Mouse (Mus musculus) intestine, embryonic 16.5 days (tissue): ENCODE measurements around the gene Map3k10. TPM values are rescaled to one million over a fixed set of nuclear protein-coding genes. Genes with fewer than 3 reads are reported as not detected.

ENCODE experiments used
- ATAC-seq: fragments of 200-750 bp; cut with Nextera tagmentation; 2 replicates; pipeline ENCODE4 v1.8.0; 2017; ENCODE audit warnings: moderate TSS enrichment, moderate library complexity
- H3K27ac ChIP-seq: fragments of 300-500 bp; sonication (generic); 2 replicates; pipeline ENCODE4 v1.5.1; 2014; ENCODE audit warnings: mild to moderate bottlenecking, low read length
- H3K27me3 ChIP-seq: fragments of 300-500 bp; sonication (generic); replicated peaks from 2 replicates; pipeline ENCODE4 v1.6.1; 2014; ENCODE audit warnings: low read length, control low read depth, mixed read lengths; ENCODE audit not compliant: control insufficient read depth, insufficient read depth
- H3K36me3 ChIP-seq: fragments of 300-500 bp; sonication (generic); 2 replicates; pipeline ENCODE4 v1.6.1; 2014; ENCODE audit warnings: low read length, control low read depth; ENCODE audit not compliant: control insufficient read depth, insufficient read depth
- H3K4me1 ChIP-seq: fragments of 300-500 bp; sonication (generic); 2 replicates; pipeline ENCODE4 v1.6.1; 2014; ENCODE audit warnings: low read length, control low read depth, mixed read lengths; ENCODE audit not compliant: control insufficient read depth, insufficient read depth
- H3K4me2 ChIP-seq: fragments of 300-500 bp; sonication (generic); 2 replicates; pipeline ENCODE4 v1.6.1; 2014; ENCODE audit warnings: low read depth, low read length, control low read depth
- H3K4me3 ChIP-seq: fragments of 300-500 bp; sonication (generic); 2 replicates; pipeline ENCODE4 v1.5.1; 2014; ENCODE audit warnings: mild to moderate bottlenecking, low read length
- H3K9ac ChIP-seq: fragments of 300-500 bp; sonication (generic); 2 replicates; pipeline ENCODE4 v1.6.1; 2014; ENCODE audit warnings: low read depth, low read length
- H3K9me3 ChIP-seq: fragments of 300-500 bp; sonication (generic); 2 replicates; pipeline ENCODE4 v1.6.1; 2016; ENCODE audit warnings: low read length, control low read depth; ENCODE audit not compliant: control insufficient read depth
- WGBS: fragments of 180-500 bp; shearing (Covaris S2); extraction: QIAGEN DNeasy Blood & Tissue Kit; methylation state at CpG from one replicate; pipeline ENCODE4 v1.1.7; 2014; 5-methylcytosine and 5-hydroxymethylcytosine counted together
- polyA plus RNA-seq: library from polyadenylated mRNA; unstranded; fragments of >200 nt; fragmentation: Nextera tagmentation; extraction: Ambion mirVana; gene quantifications from 2 replicates; pipeline ENCODE4 v1.2.1, GENCODE M21; 2015

Gene Map3k10
- polyA plus RNA-seq, 1 experiment from 2014 or later: 2.2 TPM

GRCm38 (mm10) chr7:27685681-27686080, 11.3 kb upstream of the Map3k10 start:
- no peaks in the 10 kb centered on the region for H3K36me3 ChIP-seq
- no peak overlapping the region for H3K9ac ChIP-seq
- ATAC-seq: no peak
- 0 out of 2 replicates have a peak overlapping the region, but pooled peaks have one; percentile 12 for H3K4me2 ChIP-seq
- H3K9me3 ChIP-seq: no peaks in the 10 kb centered on the region
- no peak overlapping the region for H3K27ac ChIP-seq
- 0 out of 2 replicates have a peak, but pooled peaks cover 4% of the 10 kb centered on the region for H3K4me1 ChIP-seq
- H3K4me3 ChIP-seq: no peak overlapping the region
- no peaks in the 10 kb centered on the region for H3K27me3 ChIP-seq
- WGBS: under 1% methylated on average over 6 of the region's 6 CpGs

GRCm38 (mm10) chr7:27685220-27685619, 10.8 kb upstream of the Map3k10 start:
- H3K4me3 ChIP-seq: no peak overlapping the region
- H3K4me1 ChIP-seq: 0 out of 2 replicates have a peak, but pooled peaks cover 4% of the 10 kb centered on the region
- H3K36me3 ChIP-seq: no peaks in the 10 kb centered on the region
- H3K9ac ChIP-seq: no peak overlapping the region
- no peak for ATAC-seq
- H3K27me3 ChIP-seq: no peaks in the 10 kb centered on the region
- no peak overlapping the region for H3K27ac ChIP-seq
- 0 out of 2 replicates have a peak overlapping the region, but pooled peaks have one; percentile 12 for H3K4me2 ChIP-seq
- 41% methylated on average over 5 of the region's 5 CpGs for WGBS
- H3K9me3 ChIP-seq: no peaks in the 10 kb centered on the region

GRCm38 (mm10) chr7:27683218-27683617, 8.8 kb upstream of the Map3k10 start:
- no peak for ATAC-seq
- 54% methylated on average over 2 of the region's 2 CpGs for WGBS
- no peaks in the 10 kb centered on the region for H3K9me3 ChIP-seq
- no peaks in the 10 kb centered on the region for H3K27me3 ChIP-seq
- H3K9ac ChIP-seq: no peak overlapping the region
- no peak overlapping the region for H3K4me3 ChIP-seq
- H3K4me1 ChIP-seq: no peaks in the 10 kb centered on the region
- no peak overlapping the region for H3K27ac ChIP-seq
- H3K4me2 ChIP-seq: no peak overlapping the region
- no peaks in the 10 kb centered on the region for H3K36me3 ChIP-seq

- H3K27me3 ChIP-seq: no peaks in the 10 kb centered on the region
- H3K4me1 ChIP-seq: peaks cover 17% of the 10 kb centered on the region
- 29% methylated on average over 14 of the region's 14 CpGs for WGBS
- H3K9ac ChIP-seq: peak overlapping the region; percentile 84; the same call in 1 of the 2 replicates
- H3K4me2 ChIP-seq: peak overlapping the region; percentile 99
- peak overlapping the region; percentile 86 for H3K4me3 ChIP-seq
- no peak for ATAC-seq
- H3K27ac ChIP-seq: no peak overlapping the region
- H3K36me3 ChIP-seq: no peaks in the 10 kb centered on the region
- H3K9me3 ChIP-seq: no peaks in the 10 kb centered on the region
These were observed 819 bp upstream of the Map3k10 start for GRCm38 (mm10) chr7:27675222-27675612.

GRCm38 (mm10) chr7:27674195-27674521, 240 bp downstream of the Map3k10 start:
- Histone ChIP-seq H3K9ac (peak overlapping the region; percentile 84), H3K36me3 (no peaks in the 10 kb centered on the region), H3K9me3 (no peaks in the 10 kb centered on the region), H3K4me2 (peak overlapping the region; percentile 99), H3K4me3 (peak overlapping the region; percentile 86), H3K27me3 (no peaks in the 10 kb centered on the region), H3K27ac (no peak overlapping the region; the same call in 1 of the 2 replicates), H3K4me1 (peaks cover 17% of the 10 kb centered on the region)
- under 1% methylated on average over 31 of the region's 38 CpGs for WGBS
- ATAC-seq: peak; percentile 75

- H3K27ac ChIP-seq: no peak overlapping the region
- no peaks in the 10 kb centered on the region for H3K9me3 ChIP-seq
- no peaks in the 10 kb centered on the region for H3K36me3 ChIP-seq
- H3K4me1 ChIP-seq: peaks cover 17% of the 10 kb centered on the region
- H3K4me3 ChIP-seq: peak overlapping the region; percentile 86
- H3K4me2 ChIP-seq: peak overlapping the region; percentile 99
- ATAC-seq: peak; percentile 19; the same call in 1 of the 2 replicates
- H3K9ac ChIP-seq: peak overlapping the region; percentile 84
- under 1% methylated on average over 51 of the region's 52 CpGs for WGBS
- no peaks in the 10 kb centered on the region for H3K27me3 ChIP-seq
These were observed 745 bp downstream of the Map3k10 start for GRCm38 (mm10) chr7:27673575-27674131.

GRCm38 (mm10) chr7:27673064-27673574, 1.3 kb downstream of the Map3k10 start:
- 51% methylated on average over 9 of the region's 9 CpGs for WGBS
- peak overlapping the region; percentile 86 for H3K4me3 ChIP-seq
- H3K9ac ChIP-seq: peak overlapping the region; percentile 84
- no peaks in the 10 kb centered on the region for H3K27me3 ChIP-seq
- peak overlapping the region; percentile 99 for H3K4me2 ChIP-seq
- H3K36me3 ChIP-seq: no peaks in the 10 kb centered on the region
- H3K9me3 ChIP-seq: no peaks in the 10 kb centered on the region
- no peak overlapping the region for H3K27ac ChIP-seq
- peaks cover 17% of the 10 kb centered on the region for H3K4me1 ChIP-seq
- no peak for ATAC-seq

- WGBS: 87% methylated on average over 4 of the region's 4 CpGs
- Histone ChIP-seq H3K27me3 (0 out of 2 replicates have a peak, but pooled peaks cover 8% of the 10 kb centered on the region), H3K36me3 (0 out of 2 replicates have a peak, but pooled peaks cover 5% of the 10 kb centered on the region), H3K4me3 (no peak overlapping the region), H3K4me2 (no peak overlapping the region), H3K9ac (no peak overlapping the region), H3K4me1 (no peaks in the 10 kb centered on the region), H3K27ac (no peak overlapping the region), H3K9me3 (no peaks in the 10 kb centered on the region)
- ATAC-seq: no peak
These were observed 12.4 kb downstream of the Map3k10 start for GRCm38 (mm10) chr7:27662038-27662437.

- Histone ChIP-seq H3K4me3 (no peak overlapping the region), H3K9ac (no peak overlapping the region), H3K4me1 (peaks cover 2% of the 10 kb centered on the region), H3K9me3 (no peaks in the 10 kb centered on the region), H3K4me2 (no peak overlapping the region), H3K36me3 (0 out of 2 replicates have a peak, but pooled peaks cover 5% of the 10 kb centered on the region), H3K27ac (no peak overlapping the region), H3K27me3 (peaks cover 27% of the 10 kb centered on the region)
- no peak for ATAC-seq
- 64% methylated on average over 14 of the region's 14 CpGs for WGBS
These were observed 15.4 kb downstream of the Map3k10 start for GRCm38 (mm10) chr7:27658712-27659663.
